Mouse (Mus musculus): ENCODE data around the gene Pimreg.

DNA sequence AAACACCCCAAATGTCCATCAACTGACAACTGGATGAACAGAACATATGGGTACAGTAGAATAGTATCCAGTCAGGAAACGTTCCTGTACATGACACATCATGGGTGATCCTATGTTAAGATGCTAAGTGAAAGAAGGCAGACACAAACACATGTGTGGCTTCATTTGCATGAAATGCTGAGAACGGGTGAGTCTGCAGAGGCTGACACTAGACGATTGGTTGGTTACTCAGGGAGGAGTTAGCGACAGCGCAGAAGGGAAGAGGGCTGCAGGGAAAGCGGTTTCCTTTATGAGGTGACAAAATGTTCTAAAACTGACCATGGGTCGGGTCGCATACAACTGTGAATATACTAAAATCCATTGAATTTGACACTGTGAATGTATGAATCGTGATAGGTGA is 18.6 kb downstream of the Pimreg start:
- no peak for TF ChIP-seq CTCF (IDR thresholded peaks at IDR 0.05)
- no peak for TF ChIP-seq EP300 (IDR thresholded peaks at IDR 0.05)
